Mouse (Mus musculus) cerebellum, postnatal 4 days (tissue): ENCODE data around the gene Gm3424.
"Not testable (repeated sequence)": the region's sequence is repeated elsewhere in the genome, so short reads cannot be mapped to it uniquely, and the experiment has no call there.

ENCODE experiments used
- DNase-seq, 2 experiments: peaks; one replicate each; pipeline ENCODE4 v3.0.0; 2022; ENCODE audit warnings: low spot score in 2 of 2, mixed read lengths in 1 of 2

The Gm3424 gene

DNA sequence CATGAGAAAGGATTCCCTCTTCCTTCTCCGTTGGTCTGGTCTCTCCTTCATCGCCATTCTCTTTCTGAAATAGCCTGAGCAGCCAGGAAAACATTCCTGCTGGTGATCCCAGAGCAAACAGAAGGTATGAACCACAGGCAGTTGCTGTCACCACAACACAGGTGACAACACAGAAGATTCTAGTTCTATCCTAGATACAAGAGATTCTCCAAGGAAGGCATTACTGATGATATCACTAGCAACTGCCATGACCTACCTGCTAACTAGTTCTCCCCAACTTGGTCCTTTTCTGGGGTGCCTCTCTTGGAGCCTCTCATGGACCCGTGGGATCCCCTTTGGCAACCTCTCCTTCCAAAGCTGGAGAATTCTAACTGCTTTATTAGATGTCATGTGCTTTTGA lies at the start of gene Gm3424:
TSS of gene Gm3424 (minus strand) at position 101 of the 400 bp plus-strand sequence.
- not testable (repeated sequence) for DNase-seq

DNA sequence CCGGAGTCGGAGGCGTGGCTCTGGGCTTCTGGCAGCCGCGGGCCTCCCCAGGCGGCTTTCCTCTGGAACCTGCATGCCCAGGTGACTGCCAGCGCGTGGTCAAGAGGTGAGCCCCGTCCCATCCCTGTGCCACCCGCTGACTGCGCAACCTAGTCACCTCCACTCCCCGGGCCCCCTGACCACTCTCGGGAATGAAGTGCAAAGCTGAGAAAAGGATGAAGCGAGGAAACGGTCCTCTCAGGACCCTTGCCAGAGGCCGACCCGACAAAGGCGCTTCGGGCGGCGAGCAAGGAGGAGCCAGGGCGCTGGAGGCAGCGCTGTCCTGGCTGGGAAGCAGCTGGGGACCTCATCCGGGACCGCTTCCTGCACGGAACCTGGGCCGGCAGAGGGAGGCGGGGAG lies 49.7 kb upstream of the Gm3424 start:
- not testable (repeated sequence) for DNase-seq

- DNase-seq = peak; percentile 25 to 46
These were observed 49.0 kb upstream of the Gm3424 start for GRCm38 (mm10) chr14:5879136-5879535.

- DNase-seq = not testable (repeated sequence)
These were observed 25.8 kb upstream of the Gm3424 start for GRCm38 (mm10) chr14:5855911-5856310.

GRCm38 (mm10) chr14:5812699-5813356 lies 17.3 kb downstream of the Gm3424 start:
- not testable (repeated sequence) for DNase-seq

DNA sequence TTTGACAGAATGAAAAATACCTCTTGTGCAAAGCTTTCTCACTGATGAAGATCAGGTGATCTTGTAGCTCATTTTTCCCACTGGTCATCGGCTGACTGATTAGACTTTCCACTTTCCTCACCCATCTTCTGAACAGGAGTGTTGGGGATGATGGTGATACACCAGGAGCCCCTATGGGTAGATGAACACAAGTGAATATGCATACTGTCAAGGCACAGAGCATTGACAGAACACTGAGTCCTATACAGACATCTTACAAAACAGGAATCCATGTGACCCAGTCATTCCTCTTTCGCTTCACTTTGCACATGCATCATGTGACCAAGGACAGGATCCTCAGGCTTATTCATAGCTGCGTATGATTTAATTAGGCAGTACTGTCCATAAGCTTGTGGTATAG lies 22.2 kb downstream of the Gm3424 start, which contains the start of gene Gm3383:
TSS of gene Gm3383 (minus strand) at position 101 of the 400 bp plus-strand sequence.
- DNase-seq = not testable (repeated sequence)
